Mouse (Mus musculus) G1E (cell line): ENCODE results near the gene Kcnh6. TPM values are rescaled to one million over a fixed set of nuclear protein-coding genes. Genes with fewer than 3 reads are reported as not detected.

Experiments used
- ATAC-seq: 2 replicates; pipeline ENCODE4 v1.8.0; 2016; ENCODE audit warnings: mild to moderate bottlenecking; ENCODE audit not compliant: insufficient number of reproducible peaks, poor library complexity, low FRiP score, severe bottlenecking; ENCODE audit errors: extremely low read depth
- DNase-seq: peaks from one replicate; pipeline ENCODE4 v3.0.0; 2012; ENCODE audit warnings: low spot score
- H3K27me3 ChIP-seq: 2 replicates; pipeline ENCODE4 v1.6.1; 2012; ENCODE audit warnings: mild to moderate bottlenecking, low read length, inconsistent platforms; ENCODE audit not compliant: insufficient read depth
- H3K36me3 ChIP-seq: replicated peaks from 2 replicates; pipeline ENCODE3; 2012; ENCODE audit warnings: mild to moderate bottlenecking, inconsistent platforms
- H3K4me1 ChIP-seq: 2 replicates; pipeline ENCODE4 v1.6.1; 2012; ENCODE audit warnings: low read depth, low read length, inconsistent platforms, mixed read lengths; ENCODE audit not compliant: insufficient read depth
- H3K4me3 ChIP-seq: 2 replicates; pipeline ENCODE4 v1.5.1; 2012; ENCODE audit warnings: low read depth, mild to moderate bottlenecking, inconsistent platforms, low read length, moderate library complexity, mixed read lengths
- H3K9me3 ChIP-seq: replicated peaks from 2 replicates; pipeline ENCODE4 v1.6.1; 2012; ENCODE audit warnings: inconsistent platforms
- CTCF ChIP-seq: IDR thresholded peaks from 2 replicates; pipeline ENCODE4 v1.5.1; 2012; ENCODE audit warnings: low read depth, low read length, inconsistent platforms, mixed read lengths
- GATA1 ChIP-seq: IDR thresholded peaks from 2 replicates; pipeline ENCODE4 v1.6.1; 2012; ENCODE audit warnings: borderline replicate concordance, low read length, inconsistent platforms, mixed read lengths
- GATA2 ChIP-seq: IDR thresholded peaks from 2 replicates; pipeline ENCODE4 v1.6.1; 2012; ENCODE audit warnings: low read depth, low read length, inconsistent platforms, borderline replicate concordance
- POLR2AphosphoS5 ChIP-seq: IDR thresholded peaks from 2 replicates; pipeline ENCODE4 v1.6.1; 2012; ENCODE audit warnings: low read depth, low read length, inconsistent platforms; ENCODE audit not compliant: insufficient replicate concordance
- TAL1 ChIP-seq: conservative IDR thresholded peaks from 2 replicates; pipeline ENCODE4 v1.6.1; 2012; ENCODE audit warnings: low read depth, low read length, inconsistent platforms, mixed read lengths
- polyA plus RNA-seq: library from polyadenylated mRNA; stranded (reverse); fragments of >175 nt; gene quantifications from 2 replicates; pipeline ENCODE4 v1.2.3, GENCODE M21; 2012
- total RNA-seq, 2 experiments: library from RNA; stranded (forward) in 1 of 2; stranded (reverse) in 1 of 2; fragments of 200-1000 nt in 1 of 2; fragments of >200 nt in 1 of 2; fragmentation: Nextera tagmentation in 1 of 2; gene quantifications; 2 replicates each; pipeline ENCODE4 v1.2.3; 2014 to 2017

Gene Kcnh6
- total and polyA plus RNA-seq, 3 experiments = not detected

- peak; percentile 97 for ATAC-seq
- Histone ChIP-seq H3K27me3 (no peaks in the 10 kb centered on the region), H3K4me1 (peaks cover 44% of the 10 kb centered on the region), H3K4me3 (peak within 1 kb of the TSS; percentile 98), H3K36me3 (peaks cover 30% of the 10 kb centered on the region), H3K9me3 (no peaks in the 10 kb centered on the region)
- peak; percentile 97 for DNase-seq
- TF ChIP-seq GATA1 = no peak
- TF ChIP-seq TAL1 = no peak
- TF ChIP-seq GATA2 = no peak
- TF ChIP-seq CTCF = no peak
- TF ChIP-seq POLR2AphosphoS5 = no peak
Observed at GRCm38 (mm10) chr11:106036548-106037417, 28.9 kb downstream of the Kcnh6 start, which contains the start of gene Dcaf7. Gene Dcaf7, plus strand, starts transcription at chr11:106036872.

DNA sequence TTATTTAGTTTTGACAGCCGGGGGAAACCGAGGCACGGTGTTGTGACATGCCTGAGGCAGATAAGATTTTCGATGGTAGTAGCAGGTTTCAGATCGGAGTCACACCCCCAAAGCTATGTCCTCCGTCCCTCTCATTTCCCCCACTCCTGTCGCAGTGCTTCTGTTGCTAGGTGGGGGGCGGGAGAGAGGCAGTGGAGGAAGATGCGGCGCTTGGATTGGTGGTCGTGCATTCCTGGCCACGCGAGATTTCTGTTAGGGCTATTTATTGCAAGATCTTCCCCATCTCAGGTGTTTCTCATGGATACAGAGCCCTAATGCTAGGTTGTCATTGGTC, 29.5 kb downstream of the Kcnh6 start:
- peaks cover 44% of the 10 kb centered on the region for H3K4me1 ChIP-seq
- peak; percentile 85 for DNase-seq
- H3K36me3 ChIP-seq = peaks cover 34% of the 10 kb centered on the region
- no peak for TF ChIP-seq GATA1
- no peak for TF ChIP-seq GATA2
- TF ChIP-seq POLR2AphosphoS5 = no peak
- no peak for TF ChIP-seq CTCF
- no peak for TF ChIP-seq TAL1
- ATAC-seq = no peak
- no peaks in the 10 kb centered on the region for H3K9me3 ChIP-seq
- no peaks in the 10 kb centered on the region for H3K27me3 ChIP-seq
- peak overlapping the region; percentile 98 for H3K4me3 ChIP-seq

GRCm38 (mm10) chr11:106044349-106044748, 36.4 kb downstream of the Kcnh6 start:
- no peak for TF ChIP-seq GATA2
- TF ChIP-seq GATA1 = no peak
- TF ChIP-seq TAL1 = no peak
- no peak for TF ChIP-seq POLR2AphosphoS5
- TF ChIP-seq CTCF = no peak

DNA sequence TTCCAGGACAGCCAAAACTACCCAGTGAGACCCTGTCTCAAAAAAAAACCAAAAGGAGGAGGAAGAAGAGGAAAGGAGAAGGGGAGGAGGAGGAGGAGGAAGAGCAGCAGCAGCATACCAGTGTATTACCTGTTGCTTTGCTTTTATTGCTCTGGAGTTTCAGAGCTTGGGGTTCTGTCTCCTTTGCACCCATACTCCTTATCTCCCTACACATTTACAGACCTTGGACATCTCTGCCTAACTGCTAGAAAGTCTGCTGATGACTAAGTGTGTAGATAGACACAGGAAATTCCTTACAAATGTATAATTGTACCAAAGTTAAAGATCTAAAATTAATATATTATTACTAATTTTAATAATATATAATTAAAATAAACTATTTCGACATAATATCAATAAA, 37.3 kb downstream of the Kcnh6 start:
- H3K4me1 ChIP-seq = peaks cover 48% of the 10 kb centered on the region
- ATAC-seq (no peak), DNase-seq (no peak)

More at GRCm38 (mm10) chr11:106044349-106044748, 36.4 kb downstream of the Kcnh6 start:
- ATAC-seq (no peak), DNase-seq (no peak)
- H3K36me3 ChIP-seq = peaks cover 82% of the 10 kb centered on the region
- H3K4me1 ChIP-seq = peaks cover 55% of the 10 kb centered on the region
- H3K27me3 ChIP-seq = no peaks in the 10 kb centered on the region
- H3K9me3 ChIP-seq = no peaks in the 10 kb centered on the region
- H3K4me3 ChIP-seq = no peak overlapping the region

GRCm38 (mm10) chr11:106045780-106046179, 37.9 kb downstream of the Kcnh6 start:
- Histone ChIP-seq H3K4me3 (no peak overlapping the region), H3K36me3 (peaks cover 82% of the 10 kb centered on the region), H3K9me3 (no peaks in the 10 kb centered on the region), H3K27me3 (no peaks in the 10 kb centered on the region), H3K4me1 (peaks cover 43% of the 10 kb centered on the region)
- DNase-seq (no peak), ATAC-seq (no peak)
- TF ChIP-seq POLR2AphosphoS5 (no peak), GATA1 (no peak), CTCF (no peak), GATA2 (no peak), TAL1 (no peak)

More for the DNA sequence above, 37.3 kb downstream of the Kcnh6 start:
- no peaks in the 10 kb centered on the region for H3K9me3 ChIP-seq
- peaks cover 84% of the 10 kb centered on the region for H3K36me3 ChIP-seq
- H3K4me3 ChIP-seq = no peak overlapping the region
- H3K27me3 ChIP-seq = no peaks in the 10 kb centered on the region
- TF ChIP-seq TAL1 = no peak
- no peak for TF ChIP-seq POLR2AphosphoS5
- TF ChIP-seq GATA1 = no peak
- TF ChIP-seq CTCF = no peak
- TF ChIP-seq GATA2 = no peak

- Histone ChIP-seq H3K4me1 (peaks cover 42% of the 10 kb centered on the region), H3K27me3 (no peaks in the 10 kb centered on the region), H3K4me3 (no peak overlapping the region), H3K36me3 (peaks cover 85% of the 10 kb centered on the region), H3K9me3 (no peaks in the 10 kb centered on the region)
- ATAC-seq (no peak), DNase-seq (no peak)
- no peak for TF ChIP-seq CTCF
- TF ChIP-seq POLR2AphosphoS5 = no peak
- TF ChIP-seq GATA1 = no peak
- TF ChIP-seq TAL1 = no peak
- no peak for TF ChIP-seq GATA2
Observed at GRCm38 (mm10) chr11:106046584-106046983, 38.7 kb downstream of the Kcnh6 start.
